Mouse (Mus musculus) gastrocnemius, postnatal 36 days (tissue): Measurements from ENCODE around the gene Igfbp3. TPM values are rescaled to one million over a fixed set of nuclear protein-coding genes. Genes with fewer than 3 reads are reported as not detected.

Source experiments
- DNase-seq, 2 experiments: peaks; one replicate each; pipeline ENCODE4 v3.0.0; 2022
- intact Hi-C: fragments of 180-260 bp; cut with DNase I; formaldehyde crosslinking; loops from one replicate; pipeline ENCODE4 v1.15.1; 2025
- total RNA-seq, 2 experiments: library from RNA; stranded (reverse); gene quantifications; 2 replicates each; pipeline ENCODE4 v1.2.3; 2021

Gene Igfbp3
- total RNA-seq, 2 experiments from 2014 or later = 14.3 to 15.2 TPM

DNA sequence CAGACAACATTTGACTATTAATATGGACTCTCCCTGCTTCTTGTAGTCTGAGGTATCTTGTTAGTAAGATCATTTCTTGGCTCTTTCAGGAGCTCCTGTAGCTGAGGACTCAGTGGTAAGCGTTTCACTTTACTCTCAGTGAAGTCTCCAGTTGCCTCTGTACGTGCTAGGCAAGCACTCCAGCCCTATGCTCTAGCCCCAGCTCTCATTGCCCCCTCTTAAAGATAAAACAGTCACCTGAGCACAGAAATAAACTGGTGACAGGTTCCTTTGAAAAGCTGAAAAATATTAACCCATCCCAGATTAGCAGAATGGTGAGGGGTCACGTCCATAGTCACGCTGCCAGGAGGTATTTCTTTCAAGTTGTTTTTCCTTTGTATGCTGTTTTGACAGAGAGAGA is 35.0 kb downstream of the Igfbp3 start:
- intact Hi-C loops = no loop called here

DNA sequence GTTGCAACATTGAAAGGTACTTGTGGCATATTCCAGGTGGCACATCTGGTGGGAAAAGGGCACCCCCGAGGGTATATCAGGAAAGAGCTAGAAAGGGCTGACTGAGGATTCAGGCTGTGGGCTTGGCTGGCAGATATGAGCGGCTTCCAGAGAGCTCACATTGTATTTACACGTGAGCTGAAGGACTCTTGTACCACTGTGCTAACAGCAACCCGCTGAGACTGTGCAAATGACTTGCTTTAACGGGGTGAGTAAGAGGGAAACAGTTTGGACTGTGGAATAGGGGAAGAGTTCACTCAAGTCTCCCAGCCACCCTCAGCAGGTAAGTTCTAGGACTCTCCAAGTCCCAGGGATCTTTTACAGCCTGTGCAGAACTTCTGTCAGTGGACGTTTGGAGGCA is 40.1 kb downstream of the Igfbp3 start:
- intact Hi-C loops = no loop called here

More for the DNA sequence above, 35.0 kb downstream of the Igfbp3 start:
- DNase-seq = no peak

DNA sequence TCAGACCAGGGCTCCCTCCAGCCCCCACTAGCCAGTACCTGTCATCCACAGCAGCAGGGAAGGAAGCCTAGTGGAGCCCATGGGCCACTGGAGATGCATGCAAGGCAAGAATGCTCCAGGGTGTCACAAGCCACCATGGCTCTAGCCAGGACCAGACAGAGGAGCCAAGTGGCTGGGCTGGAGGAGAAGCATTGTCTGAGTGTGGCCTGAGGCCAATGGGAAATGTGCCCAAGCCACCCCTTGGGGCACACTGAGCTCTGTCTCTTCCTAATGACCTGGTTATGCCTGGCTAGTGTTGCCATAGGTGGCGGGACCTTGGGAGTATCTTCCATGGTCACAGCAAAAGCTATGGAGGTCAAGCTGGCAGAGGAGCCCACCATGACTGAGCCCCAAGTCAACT is 44.1 kb downstream of the Igfbp3 start:
- DNase-seq = no peak
- intact Hi-C loops = no loop called here

More for the DNA sequence above, 40.1 kb downstream of the Igfbp3 start:
- no peak for DNase-seq

DNA sequence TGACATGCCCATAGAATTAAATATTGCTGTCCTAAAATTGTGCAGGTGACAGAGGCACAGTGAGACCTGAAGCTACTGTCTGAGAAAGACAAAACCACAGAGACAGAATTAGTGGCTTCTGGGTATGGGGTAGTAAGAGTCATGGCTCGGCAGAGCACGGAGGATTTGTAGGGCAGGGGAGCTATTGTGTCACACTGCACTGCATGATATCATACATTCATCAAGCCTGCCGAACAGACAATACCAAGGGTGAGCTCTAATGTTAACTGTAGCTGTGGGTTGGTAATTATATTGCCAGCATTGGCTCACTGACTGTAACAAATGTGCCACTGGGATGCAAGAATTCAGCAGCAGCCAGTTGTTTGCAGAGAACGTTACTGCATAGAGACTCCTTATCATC is 49.3 kb downstream of the Igfbp3 start:
- DNase-seq = no peak
- intact Hi-C loops = no loop called here

DNA sequence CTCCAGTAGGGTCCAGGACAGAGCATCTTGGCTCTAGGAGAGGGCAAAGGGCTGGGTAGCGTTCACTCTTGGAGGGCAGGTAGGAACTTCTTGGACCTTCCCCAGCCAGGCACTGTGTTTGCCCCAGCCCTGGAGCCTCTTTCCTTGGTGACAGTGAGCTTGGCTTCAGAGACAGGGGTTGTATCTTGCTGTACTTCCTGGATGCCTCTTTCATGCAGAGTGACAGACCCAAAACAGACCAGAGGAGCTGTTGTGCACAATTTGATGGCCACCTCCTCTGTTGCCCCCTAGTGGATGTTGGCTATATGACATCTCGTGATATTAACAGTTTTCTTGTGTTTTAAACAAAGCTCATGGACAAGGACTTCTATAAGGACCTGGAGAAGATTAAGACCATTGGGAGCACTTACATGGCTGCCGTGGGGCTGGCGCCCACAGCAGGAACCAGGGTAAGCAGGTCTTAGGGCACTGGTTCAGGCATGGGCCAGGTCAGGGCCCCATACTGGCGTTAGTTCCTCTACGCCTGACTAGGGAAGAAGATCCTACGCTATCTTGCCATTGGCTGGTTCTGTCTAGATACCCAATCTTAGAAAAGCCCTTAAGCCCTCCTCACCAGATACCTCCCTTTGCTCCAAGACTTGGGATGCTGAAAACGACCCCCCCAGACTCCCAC is 52.1 kb downstream of the Igfbp3 start:
- intact Hi-C loops = no loop called here

DNA sequence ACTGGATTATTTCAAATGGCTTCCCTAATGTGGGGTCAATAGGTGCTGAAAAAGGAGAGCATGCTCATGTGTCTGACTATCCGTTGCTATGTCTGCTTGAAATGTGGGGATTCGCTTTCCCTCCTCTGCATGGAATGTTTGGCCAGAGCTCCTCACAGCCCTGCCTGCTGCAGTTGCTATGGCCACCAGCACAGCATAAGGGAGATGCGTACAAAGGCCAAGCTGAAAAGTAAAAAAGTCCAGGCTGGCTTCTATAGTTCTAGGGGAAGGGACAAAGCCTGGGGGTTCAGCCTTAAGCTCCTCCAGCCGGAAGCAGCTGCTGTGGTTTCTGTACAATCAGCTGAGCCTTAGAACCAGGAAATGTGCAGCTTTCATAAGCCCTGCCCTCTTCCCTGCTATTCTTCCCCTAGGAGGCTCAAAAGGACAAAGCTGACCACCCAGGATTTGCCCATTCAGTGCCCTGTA is 53.1 kb downstream of the Igfbp3 start:
- intact Hi-C loops = no loop called here
- DNase-seq = no peak

More for the DNA sequence above, 52.1 kb downstream of the Igfbp3 start:
- DNase-seq = no peak

DNA sequence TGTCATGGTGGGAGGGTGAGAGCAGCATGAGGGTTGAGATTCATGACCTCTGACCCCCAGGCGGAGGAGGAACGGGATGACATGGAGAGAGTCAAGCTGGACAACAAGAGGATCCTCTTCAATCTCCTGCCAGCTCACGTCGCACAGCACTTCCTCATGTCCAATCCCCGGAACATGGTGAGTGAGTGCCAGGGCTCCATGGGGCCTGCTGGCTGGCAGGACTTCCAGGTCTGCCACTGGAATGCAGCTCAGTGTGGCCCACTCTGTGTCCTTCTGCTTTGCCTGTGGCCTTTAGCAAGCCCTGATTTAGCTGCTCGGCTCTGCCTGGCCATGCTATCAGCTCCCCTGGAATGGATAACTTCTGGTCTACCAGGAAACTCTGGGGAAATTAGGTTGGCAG is 53.6 kb downstream of the Igfbp3 start:
- intact Hi-C loops = no loop called here
- DNase-seq = no peak

DNA sequence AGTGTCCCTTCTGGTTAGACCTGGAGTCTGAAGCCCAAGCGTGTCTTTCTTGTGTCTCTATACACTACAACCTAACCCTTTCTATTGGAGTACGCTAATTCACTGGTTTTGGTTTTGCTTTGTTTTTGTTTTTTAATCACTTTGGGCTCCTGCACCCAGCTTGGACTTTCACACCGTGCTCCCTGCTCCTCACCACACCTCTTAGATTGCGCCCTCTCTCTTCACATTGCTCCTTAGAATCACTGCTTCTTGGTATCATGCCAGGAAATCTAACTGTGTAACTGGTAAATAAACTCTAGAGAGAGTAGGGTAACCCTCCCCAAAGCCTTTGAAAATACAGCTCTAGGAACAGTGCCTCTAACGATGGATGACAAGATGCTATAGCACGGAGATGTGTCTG is 55.5 kb downstream of the Igfbp3 start:
- intact Hi-C loops = no loop called here
- no peak for DNase-seq

DNA sequence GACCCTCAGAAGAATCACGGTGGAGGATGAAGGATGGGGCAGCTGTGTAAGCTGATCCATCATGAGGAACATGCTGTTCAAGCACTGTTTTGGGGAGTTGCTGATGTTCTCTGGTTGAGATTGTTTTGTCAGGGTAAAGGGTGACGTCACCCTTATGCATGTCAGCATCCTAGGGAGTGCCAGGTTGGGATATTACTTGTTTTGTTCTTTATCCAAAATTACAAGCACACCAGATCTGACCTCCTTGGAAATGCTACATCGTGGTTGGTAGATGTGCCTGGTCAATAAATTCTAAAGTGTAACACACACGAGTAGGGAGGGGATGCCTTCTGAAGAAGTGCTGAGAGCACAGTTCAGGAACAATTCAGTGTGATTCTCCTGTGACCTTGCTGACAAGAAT is 57.3 kb downstream of the Igfbp3 start:
- no peak for DNase-seq
- intact Hi-C loops = no loop called here

Other genes with a start within 250 kb of the Igfbp3 start
- 1 to 10 TPM; 1.3 to 1.4 TPM for gene Adcy1, start 150.4 kb downstream of the Igfbp3 start, total RNA-seq
- not detected for gene Gm11985, start 25.4 kb downstream of the Igfbp3 start, total RNA-seq
- not detected for gene Igfbp1, start 16.1 kb downstream of the Igfbp3 start, total RNA-seq